Mouse (Mus musculus): ENCODE data around the gene Pitpnm3. TPM values are rescaled to one million over a fixed set of nuclear protein-coding genes. Genes with fewer than 3 reads are reported as not detected.

Pitpnm3 gene
- polyA plus RNA-seq, 2 experiments = 0.40 to 1.0 TPM

- TF ChIP-seq POLR2A (IDR thresholded peaks at IDR 0.05; ENCODE audit: borderline replicate concordance, extremely low read depth, insufficient read depth, insufficient read length) = no peak
- H3K9me3 ChIP-seq (ENCODE audit: control insufficient read depth, low read length) = peaks cover 15% of the 10 kb centered on the region; the same call in 1 of the 2 replicates
- H3K27ac ChIP-seq (replicated peaks; ENCODE audit: low read depth, low read length) = no peak overlapping the region
- DNase-seq (ENCODE audit: low spot score) = no peak
- 61% methylated on average over 13 of the region's 13 CpGs for WGBS
- ATAC-seq (ENCODE audit: low FRiP score, low read depth) = no peak
- no peaks in the 10 kb centered on the region for H3K27me3 ChIP-seq (ENCODE audit: control insufficient read depth, insufficient read depth, low read length)
- no peaks in the 10 kb centered on the region for H3K36me3 ChIP-seq (ENCODE audit: control insufficient read depth, insufficient read depth, low read length)
- H3K4me3 ChIP-seq (replicated peaks; ENCODE audit: low read length) = no peak overlapping the region
- no peaks in the 10 kb centered on the region for H3K4me1 ChIP-seq (ENCODE audit: control insufficient read depth, insufficient read depth, low read length)
- H3K9ac ChIP-seq (ENCODE audit: low read depth, low read length, severe bottlenecking) = no peak overlapping the region
- no peak overlapping the region for H3K4me2 ChIP-seq (replicated peaks; ENCODE audit: low read depth, low read length, severe bottlenecking)
Observed at GRCm38 (mm10) chr11:72061093-72061620, 74.4 kb downstream of the Pitpnm3 start.

- no peaks in the 10 kb centered on the region for H3K36me3 ChIP-seq (ENCODE audit: control insufficient read depth, insufficient read depth, low read length)
- H3K4me2 ChIP-seq (replicated peaks; ENCODE audit: low read depth, low read length, severe bottlenecking) = no peak overlapping the region
- DNase-seq (ENCODE audit: low spot score) = no peak
- WGBS = 72% methylated on average over 9 of the region's 9 CpGs
- no peaks in the 10 kb centered on the region for H3K27me3 ChIP-seq (ENCODE audit: control insufficient read depth, insufficient read depth, low read length)
- no peaks in the 10 kb centered on the region for H3K4me1 ChIP-seq (ENCODE audit: control insufficient read depth, insufficient read depth, low read length)
- H3K27ac ChIP-seq (replicated peaks; ENCODE audit: low read depth, low read length) = no peak overlapping the region
- no peak for ATAC-seq (ENCODE audit: low FRiP score, low read depth)
- H3K4me3 ChIP-seq (replicated peaks; ENCODE audit: low read length) = no peak overlapping the region
- H3K9ac ChIP-seq (ENCODE audit: low read depth, low read length, severe bottlenecking) = no peak overlapping the region
- peaks cover 15% of the 10 kb centered on the region; the same call in 1 of the 2 replicates for H3K9me3 ChIP-seq (ENCODE audit: control insufficient read depth, low read length)
- no peak for TF ChIP-seq POLR2A (IDR thresholded peaks at IDR 0.05; ENCODE audit: borderline replicate concordance, extremely low read depth, insufficient read depth, insufficient read length)
Observed at GRCm38 (mm10) chr11:72060416-72060815, 75.2 kb downstream of the Pitpnm3 start.

GRCm38 (mm10) chr11:72057166-72057565, 78.4 kb downstream of the Pitpnm3 start:
- H3K27me3 ChIP-seq (ENCODE audit: control insufficient read depth, insufficient read depth, low read length) = no peaks in the 10 kb centered on the region
- TF ChIP-seq POLR2A (IDR thresholded peaks at IDR 0.05; ENCODE audit: borderline replicate concordance, extremely low read depth, insufficient read depth, insufficient read length) = no peak
- H3K9me3 ChIP-seq (ENCODE audit: control insufficient read depth, low read length) = no peaks in the 10 kb centered on the region
- DNase-seq (ENCODE audit: low spot score) (no peak), ATAC-seq (ENCODE audit: low FRiP score, low read depth) (no peak)
- 59% methylated on average over 3 of the region's 3 CpGs for WGBS
- no peaks in the 10 kb centered on the region for H3K36me3 ChIP-seq (ENCODE audit: control insufficient read depth, insufficient read depth, low read length)
- no peak overlapping the region for H3K4me2 ChIP-seq (replicated peaks; ENCODE audit: low read depth, low read length, severe bottlenecking)
- no peak overlapping the region for H3K4me3 ChIP-seq (replicated peaks; ENCODE audit: low read length)
- no peak overlapping the region for H3K27ac ChIP-seq (replicated peaks; ENCODE audit: low read depth, low read length)
- no peak overlapping the region for H3K9ac ChIP-seq (ENCODE audit: low read depth, low read length, severe bottlenecking)
- no peaks in the 10 kb centered on the region; the same call in 1 of the 2 replicates for H3K4me1 ChIP-seq (ENCODE audit: control insufficient read depth, insufficient read depth, low read length)

GRCm38 (mm10) chr11:72055176-72055575, 80.4 kb downstream of the Pitpnm3 start:
- Histone ChIP-seq H3K9ac (ENCODE audit: low read depth, low read length, severe bottlenecking) (no peak overlapping the region), H3K36me3 (ENCODE audit: control insufficient read depth, insufficient read depth, low read length) (no peaks in the 10 kb centered on the region), H3K27me3 (ENCODE audit: control insufficient read depth, insufficient read depth, low read length) (peaks cover 9% of the 10 kb centered on the region; the same call in 1 of the 2 replicates), H3K4me1 (ENCODE audit: control insufficient read depth, insufficient read depth, low read length) (peaks cover 6% of the 10 kb centered on the region), H3K27ac (replicated peaks; ENCODE audit: low read depth, low read length) (no peak overlapping the region), H3K9me3 (ENCODE audit: control insufficient read depth, low read length) (no peaks in the 10 kb centered on the region), H3K4me2 (replicated peaks; ENCODE audit: low read depth, low read length, severe bottlenecking) (no peak overlapping the region), H3K4me3 (replicated peaks; ENCODE audit: low read length) (no peak overlapping the region)
- 17% methylated on average over 2 of the region's 2 CpGs for WGBS
- TF ChIP-seq POLR2A (IDR thresholded peaks at IDR 0.05; ENCODE audit: borderline replicate concordance, extremely low read depth, insufficient read depth, insufficient read length) = no peak
- ATAC-seq (ENCODE audit: low FRiP score, low read depth) (no peak), DNase-seq (ENCODE audit: low spot score) (peak; percentile 62)

- Histone ChIP-seq H3K27ac (replicated peaks; ENCODE audit: low read depth, low read length) (no peak overlapping the region), H3K9ac (ENCODE audit: low read depth, low read length, severe bottlenecking) (no peak overlapping the region), H3K36me3 (ENCODE audit: control insufficient read depth, insufficient read depth, low read length) (no peaks in the 10 kb centered on the region; the same call in 1 of the 2 replicates), H3K4me1 (ENCODE audit: control insufficient read depth, insufficient read depth, low read length) (peaks cover 8% of the 10 kb centered on the region), H3K27me3 (ENCODE audit: control insufficient read depth, insufficient read depth, low read length) (peaks cover 9% of the 10 kb centered on the region; the same call in 1 of the 2 replicates), H3K9me3 (ENCODE audit: control insufficient read depth, low read length) (no peaks in the 10 kb centered on the region), H3K4me2 (replicated peaks; ENCODE audit: low read depth, low read length, severe bottlenecking) (no peak overlapping the region), H3K4me3 (replicated peaks; ENCODE audit: low read length) (no peak overlapping the region)
- 14% methylated on average over 5 of the region's 5 CpGs for WGBS
- ATAC-seq (ENCODE audit: low FRiP score, low read depth) (no peak), DNase-seq (ENCODE audit: low spot score) (peak; percentile 62)
- TF ChIP-seq POLR2A (IDR thresholded peaks at IDR 0.05; ENCODE audit: borderline replicate concordance, extremely low read depth, insufficient read depth, insufficient read length) = no peak
Observed at GRCm38 (mm10) chr11:72052636-72053035, 82.9 kb downstream of the Pitpnm3 start.
